Mouse (Mus musculus): ENCODE results near the gene Itga6.

- TF ChIP-seq CTCF (IDR thresholded peaks at IDR 0.05; ENCODE audit: low read depth, low read length): no peak
- TF ChIP-seq POLR2A (IDR thresholded peaks at IDR 0.05; ENCODE audit: borderline replicate concordance, low read depth, low read length): no peak
These were observed 1.1 kb upstream of the Itga6 start for GRCm38 (mm10) chr2:71744320-71744719.
